Mouse (Mus musculus) ES-E14 (cell line): ENCODE measurements around the gene Ric8b.

Experiments used
- CHD2 ChIP-seq: IDR thresholded peaks from 2 replicates; pipeline ENCODE4 v1.6.1; 2014; ENCODE audit warnings: mild to moderate bottlenecking, low read depth, low read length, inconsistent platforms
- HCFC1 ChIP-seq: IDR thresholded peaks from 2 replicates; pipeline ENCODE4 v1.6.1; 2012; ENCODE audit warnings: low read length, inconsistent platforms, borderline replicate concordance; ENCODE audit not compliant: insufficient read depth
- ZC3H11A ChIP-seq: IDR thresholded peaks from 2 replicates; pipeline ENCODE4 v1.6.1; 2012; ENCODE audit warnings: low read depth, mild to moderate bottlenecking, inconsistent platforms, low read length, borderline replicate concordance

- no peak for TF ChIP-seq ZC3H11A
- no peak for TF ChIP-seq HCFC1
- no peak for TF ChIP-seq CHD2
Measured at GRCm38 (mm10) chr10:84956173-84956572, 38.8 kb downstream of the Ric8b start.
